Mouse (Mus musculus) ES-Bruce4 (cell line): Measurements from ENCODE around the gene Rnf208.

Experiments
- CTCF ChIP-seq: IDR thresholded peaks from one replicate; pipeline ENCODE4 v1.8.1; 2011; ENCODE audit warnings: low read depth, low read length
- EP300 ChIP-seq: IDR thresholded peaks from 2 replicates; pipeline ENCODE4 v1.6.1; 2011; ENCODE audit warnings: low read depth, low read length; ENCODE audit not compliant: insufficient read depth
- POLR2A ChIP-seq: IDR thresholded peaks from one replicate; pipeline ENCODE4 v1.8.1; 2011; ENCODE audit warnings: low read length; ENCODE audit not compliant: insufficient read depth

DNA sequence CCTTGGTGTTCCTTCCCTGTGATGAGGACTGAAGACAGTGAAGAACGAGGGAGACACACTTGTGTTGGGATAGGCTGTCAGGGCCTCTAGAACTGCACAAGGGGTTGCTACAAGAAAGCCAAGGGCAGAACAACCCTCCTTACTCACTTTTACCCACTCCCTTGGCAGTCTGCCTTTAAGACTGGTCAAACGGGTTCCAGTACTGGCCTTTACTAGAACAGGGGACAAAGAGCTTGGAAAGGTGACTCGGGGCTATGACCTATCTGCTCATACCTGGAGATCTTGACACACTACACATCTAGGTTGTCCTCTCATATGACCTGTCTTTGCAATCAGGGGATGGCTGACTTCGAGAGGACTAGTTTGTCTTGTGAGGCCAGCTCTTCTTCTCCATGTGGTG lies 4.5 kb upstream of the Rnf208 start:
- TF ChIP-seq CTCF (no peak), POLR2A (no peak), EP300 (no peak)
